Mouse (Mus musculus): ENCODE results near the gene Dolk.

GRCm38 (mm10) chr2:30264671-30265519, 21.2 kb downstream of the Dolk start:
- TF ChIP-seq CTCF (conservative IDR thresholded peaks at IDR 0.05; ENCODE audit: low read length) = no peak
- no peak for TF ChIP-seq NANOG (IDR thresholded peaks at IDR 0.05; ENCODE audit: borderline replicate concordance, low read length)
